Mouse (Mus musculus): ENCODE measurements around the gene C1ql1. TPM values are rescaled to one million over a fixed set of nuclear protein-coding genes. Genes with fewer than 3 reads are reported as not detected.

C1ql1 gene
- not detected in 2 replicates for polyA plus RNA-seq (2012)

DNA sequence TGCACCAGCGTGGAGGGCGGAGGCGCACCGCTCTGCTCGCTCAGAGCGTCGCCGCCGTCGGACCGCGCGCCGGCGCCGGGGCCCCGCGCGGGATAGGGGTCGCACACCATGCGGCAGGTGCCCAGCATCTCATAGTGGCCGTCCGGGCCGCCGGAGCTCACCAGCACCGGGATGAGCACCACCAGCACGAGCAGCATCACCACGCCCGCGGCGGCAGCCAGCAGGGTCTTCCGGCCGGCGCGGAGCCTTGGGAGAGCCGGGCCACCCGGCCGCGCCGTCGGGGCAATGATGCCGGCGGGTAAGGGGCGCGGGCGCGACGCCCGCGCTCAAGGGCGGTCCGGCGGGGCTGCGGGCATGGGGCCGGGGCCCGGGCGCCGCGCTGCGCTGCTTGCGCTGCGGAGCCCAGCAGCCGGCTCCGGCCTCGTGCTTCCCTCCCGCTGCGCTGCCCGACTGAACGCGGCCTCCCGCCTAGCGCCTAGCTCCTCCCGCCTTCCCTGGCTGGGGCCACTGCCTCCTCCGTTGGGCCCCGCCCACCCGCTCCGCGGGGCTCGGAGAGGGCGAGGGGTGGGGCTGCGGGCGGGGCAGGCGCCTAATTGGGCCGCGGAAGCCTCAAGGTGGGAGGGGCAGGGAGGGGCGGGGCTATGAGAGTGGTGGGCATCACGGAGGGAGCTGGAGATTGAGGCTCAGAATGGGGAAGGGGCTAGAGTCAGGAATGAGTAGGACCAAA, at the start of gene C1ql1:
Gene C1ql1, minus strand, starts transcription at position 424 of the 727 bp plus-strand sequence.
- TF ChIP-seq GATA1 (IDR thresholded peaks at IDR 0.05; ENCODE audit: low read length), result no peak

DNA sequence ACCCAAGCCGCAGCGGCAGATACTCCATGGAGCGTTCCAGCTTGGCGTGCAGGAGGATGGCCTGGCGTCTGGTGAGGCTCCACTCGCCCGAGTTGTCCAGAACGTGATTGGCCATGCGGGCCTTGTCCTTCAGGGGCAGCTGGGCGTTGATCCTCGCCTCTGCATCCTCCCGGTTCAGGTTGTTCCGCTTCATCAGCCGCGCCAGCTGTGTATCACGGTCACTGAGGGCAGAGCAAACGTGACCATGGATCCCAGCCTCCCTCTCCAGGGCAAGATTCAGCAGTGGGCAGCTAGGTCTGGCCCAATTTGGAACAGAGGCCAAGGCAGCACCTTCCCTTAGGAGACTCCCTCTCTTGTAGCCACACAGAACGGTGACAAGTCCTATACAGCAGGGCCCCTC, 48.5 kb upstream of the C1ql1 start:
- TF ChIP-seq GATA1 (IDR thresholded peaks at IDR 0.05; ENCODE audit: low read length), result no peak

- TF ChIP-seq GATA1 (IDR thresholded peaks at IDR 0.05; ENCODE audit: low read length), result no peak
Measured at GRCm38 (mm10) chr11:102993420-102994029, 47.0 kb upstream of the C1ql1 start.

DNA sequence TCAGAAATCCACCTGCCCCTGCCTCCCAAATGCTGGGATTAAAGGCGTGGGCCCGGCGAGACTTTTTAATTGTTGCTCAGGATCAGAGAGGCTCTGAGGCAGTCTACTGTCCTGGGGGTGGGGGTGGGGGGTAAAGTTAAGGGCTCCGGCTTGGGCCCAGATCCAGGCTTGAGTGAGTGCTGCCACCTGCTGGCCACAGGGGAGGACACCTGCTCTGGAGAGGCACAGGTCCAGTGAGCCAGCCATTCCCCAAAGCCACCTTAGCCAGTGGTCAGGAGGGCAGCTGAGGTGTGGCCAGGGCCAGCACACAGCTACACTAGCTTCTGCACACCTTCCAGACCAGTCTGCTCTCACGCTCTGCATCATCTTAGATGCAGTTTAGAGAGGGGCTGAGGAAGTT, 46.5 kb upstream of the C1ql1 start:
- TF ChIP-seq GATA1 (IDR thresholded peaks at IDR 0.05; ENCODE audit: low read length), result no peak

- no peak for TF ChIP-seq GATA1 (IDR thresholded peaks at IDR 0.05; ENCODE audit: low read length)
Measured at GRCm38 (mm10) chr11:102991681-102992080, 45.2 kb upstream of the C1ql1 start.

DNA sequence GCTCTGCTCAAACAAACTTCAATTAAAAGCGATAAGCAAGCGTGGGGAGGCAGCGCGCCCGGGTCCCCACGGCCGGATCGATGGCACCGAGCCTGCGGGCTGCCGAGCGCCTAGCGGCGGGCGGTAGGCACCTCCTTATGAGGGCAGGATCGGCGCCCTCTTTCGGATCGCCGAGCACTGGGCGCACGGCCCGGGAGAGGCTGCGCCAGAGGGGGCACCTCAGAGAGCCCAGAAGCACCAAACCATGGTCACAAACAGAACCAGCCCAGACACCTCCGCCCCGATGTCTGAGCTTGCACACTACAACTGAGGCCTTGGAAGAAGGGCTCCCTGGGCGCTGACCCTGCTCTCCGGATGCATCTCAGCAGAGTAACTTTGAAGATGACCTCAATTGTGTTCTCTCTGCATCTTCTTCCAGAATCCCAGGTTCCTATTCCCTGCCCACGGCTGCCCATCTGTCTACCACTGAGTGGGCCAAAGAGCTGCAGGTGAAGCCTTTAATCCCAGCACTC, 43.7 kb upstream of the C1ql1 start:
- TF ChIP-seq GATA1 (IDR thresholded peaks at IDR 0.05; ENCODE audit: low read length), result no peak

DNA sequence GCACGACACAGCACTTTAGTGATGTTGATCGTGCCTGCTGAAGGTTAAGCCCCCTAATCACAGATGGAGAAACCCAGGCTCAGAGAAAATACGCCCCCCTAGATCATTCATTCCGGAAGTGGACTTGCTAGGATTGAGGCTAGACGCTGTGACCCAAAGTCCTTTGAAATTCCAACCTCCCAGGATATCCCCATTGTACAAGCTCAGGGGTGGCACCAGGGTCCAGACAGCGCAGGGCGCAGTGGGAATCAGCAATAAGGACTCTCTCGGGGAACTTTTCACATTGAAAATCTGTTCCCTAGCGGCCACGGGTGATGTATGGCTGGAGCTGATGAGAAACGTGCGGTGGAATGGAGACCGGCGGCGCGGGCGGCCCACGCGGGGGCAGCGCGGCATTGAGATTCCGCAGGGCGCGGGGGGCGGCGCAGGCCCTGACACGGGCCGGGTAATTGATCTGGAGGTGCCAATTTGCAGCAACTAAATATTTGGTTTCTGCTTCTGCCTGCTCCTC, 43.2 kb upstream of the C1ql1 start:
- no peak for TF ChIP-seq GATA1 (IDR thresholded peaks at IDR 0.05; ENCODE audit: low read length)

GRCm38 (mm10) chr11:102985160-102985559, 38.7 kb upstream of the C1ql1 start:
- TF ChIP-seq GATA1 (IDR thresholded peaks at IDR 0.05; ENCODE audit: low read length), result no peak

GRCm38 (mm10) chr11:102984615-102985014, 38.1 kb upstream of the C1ql1 start:
- no peak for TF ChIP-seq GATA1 (IDR thresholded peaks at IDR 0.05; ENCODE audit: low read length)

GRCm38 (mm10) chr11:102984086-102984485, 37.6 kb upstream of the C1ql1 start:
- no peak for TF ChIP-seq GATA1 (IDR thresholded peaks at IDR 0.05; ENCODE audit: low read length)

DNA sequence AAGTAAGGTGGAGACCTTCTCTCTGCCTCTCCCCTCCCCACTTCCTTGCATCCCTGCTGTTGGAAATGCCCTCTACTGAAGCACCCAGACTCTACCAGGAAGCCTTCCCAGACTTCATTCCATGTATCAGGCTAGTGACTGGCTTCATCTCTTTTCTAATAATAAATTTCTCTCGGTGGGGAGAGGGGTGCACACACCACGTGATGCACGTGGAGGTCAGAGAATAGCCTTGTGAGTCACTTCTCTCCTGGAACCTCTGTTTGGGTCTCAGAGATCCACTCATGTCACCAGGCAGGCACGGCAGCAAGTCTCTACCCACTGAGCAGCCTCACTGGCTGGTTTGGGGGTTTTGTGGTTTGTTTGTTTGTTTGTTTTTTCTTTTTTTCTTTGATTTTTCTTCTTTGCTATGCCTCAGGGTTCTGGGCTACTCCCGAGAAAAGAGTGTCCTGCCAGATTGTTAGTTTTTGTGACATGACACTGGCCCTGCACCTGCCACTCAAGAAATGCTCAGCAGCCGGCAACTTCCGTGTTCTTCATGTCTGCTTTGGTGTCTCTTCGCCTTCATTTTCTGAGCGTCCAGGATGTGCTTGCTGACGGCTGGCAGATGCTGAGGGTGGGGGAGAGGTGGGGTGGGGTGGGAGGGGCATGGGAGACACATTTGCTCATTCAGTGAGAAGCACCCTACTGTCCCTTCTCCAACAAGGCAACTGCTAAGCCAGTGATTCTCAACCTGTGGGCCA, 34.8 kb upstream of the C1ql1 start:
- TF ChIP-seq GATA1 (IDR thresholded peaks at IDR 0.05; ENCODE audit: low read length), result no peak

- no peak for TF ChIP-seq GATA1 (IDR thresholded peaks at IDR 0.05; ENCODE audit: low read length)
Measured at GRCm38 (mm10) chr11:102978052-102978666, 31.7 kb upstream of the C1ql1 start.

- no peak for TF ChIP-seq GATA1 (IDR thresholded peaks at IDR 0.05; ENCODE audit: low read length)
Measured at GRCm38 (mm10) chr11:102972326-102972725, 25.8 kb upstream of the C1ql1 start.

- no peak for TF ChIP-seq GATA1 (IDR thresholded peaks at IDR 0.05; ENCODE audit: low read length)
Measured at GRCm38 (mm10) chr11:102971604-102972003, 25.1 kb upstream of the C1ql1 start.

- TF ChIP-seq GATA1 (IDR thresholded peaks at IDR 0.05; ENCODE audit: low read length), result no peak
Measured at GRCm38 (mm10) chr11:102964547-102965091, 18.1 kb upstream of the C1ql1 start.

All from G1E-ER4 (cell line).